Mouse (Mus musculus): Measurements from ENCODE around the gene Hoxd4. TPM values are rescaled to one million over a fixed set of nuclear protein-coding genes. Genes with fewer than 3 reads are reported as not detected.

The Hoxd4 gene
- polyA plus RNA-seq, 1 experiment, result 20.3 TPM

DNA sequence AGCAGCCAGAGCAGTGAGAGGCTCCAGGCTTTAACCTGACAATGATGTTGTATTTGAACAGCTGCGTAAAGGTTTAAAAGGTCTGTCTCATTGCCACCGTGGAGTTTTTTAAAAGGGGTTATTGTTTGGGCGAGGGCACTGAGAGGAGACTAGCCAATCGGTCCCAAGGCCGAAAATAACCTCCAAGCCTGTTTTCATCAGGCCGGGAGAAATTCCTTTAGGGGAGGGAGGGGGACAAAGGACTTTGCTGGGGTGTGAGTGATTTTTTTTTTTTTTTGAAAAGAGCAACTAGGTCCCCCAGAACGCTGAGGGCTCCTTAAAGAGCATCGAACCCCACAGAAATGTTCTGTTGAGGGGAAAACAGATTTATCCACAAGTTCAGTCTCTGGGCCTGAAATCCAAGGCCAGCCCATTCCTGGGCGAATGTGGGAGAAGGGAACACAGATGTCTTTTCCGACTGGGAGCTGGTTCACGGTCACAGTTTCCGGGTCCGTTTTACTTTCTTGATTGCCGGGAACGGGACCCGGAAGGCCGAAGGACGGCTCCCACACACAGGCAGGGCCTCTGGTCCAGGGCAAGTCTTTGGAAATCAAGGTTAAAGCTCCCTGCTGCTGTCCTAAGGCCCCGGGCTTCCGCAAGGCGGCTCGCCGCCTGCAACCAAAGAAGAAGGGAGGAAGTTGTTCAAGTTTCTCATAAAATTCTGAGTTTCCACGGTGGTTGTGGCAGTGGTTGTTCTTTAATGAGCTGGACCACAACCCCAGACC, 22.0 kb upstream of the Hoxd4 start:
- no peaks in the 10 kb centered on the region for H3K36me3 ChIP-seq (ENCODE audit: control insufficient read depth, insufficient read depth, low read length)
- H3K27ac ChIP-seq (ENCODE audit: insufficient read depth, low read depth, low read length), result peak overlapping the region; percentile 93
- H3K4me1 ChIP-seq (ENCODE audit: control insufficient read depth, insufficient read depth, low read length), result no peaks in the 10 kb centered on the region
- DNase-seq, result peak; percentile 62
- H3K4me3 ChIP-seq (ENCODE audit: insufficient read depth, low read depth, low read length), result peak overlapping the region; percentile 32
- peaks cover 2% of the 10 kb centered on the region; the same call in 1 of the 2 replicates for H3K27me3 ChIP-seq (replicated peaks; ENCODE audit: control insufficient read depth, insufficient read depth, low read length)
- no peak for TF ChIP-seq CTCF (conservative IDR thresholded peaks at IDR 0.05; ENCODE audit: insufficient read depth, insufficient read length, low read depth, low read length)
- no peak for TF ChIP-seq POLR2A (IDR thresholded peaks at IDR 0.05; ENCODE audit: low read depth, low read length)
- WGBS, result 22% methylated on average over 24 of the region's 24 CpGs

GRCm38 (mm10) chr2:74690338-74690716, 21.4 kb upstream of the Hoxd4 start:
- Histone ChIP-seq H3K4me3 (ENCODE audit: insufficient read depth, low read depth, low read length) (no peak overlapping the region), H3K27ac (ENCODE audit: insufficient read depth, low read depth, low read length) (peak overlapping the region; percentile 93), H3K27me3 (replicated peaks; ENCODE audit: control insufficient read depth, insufficient read depth, low read length) (peaks cover 2% of the 10 kb centered on the region; the same call in 1 of the 2 replicates), H3K4me1 (ENCODE audit: control insufficient read depth, insufficient read depth, low read length) (no peaks in the 10 kb centered on the region), H3K36me3 (ENCODE audit: control insufficient read depth, insufficient read depth, low read length) (no peaks in the 10 kb centered on the region)
- DNase-seq, result no peak
- 36% methylated on average over 8 of the region's 8 CpGs for WGBS
- TF ChIP-seq CTCF (conservative IDR thresholded peaks at IDR 0.05; ENCODE audit: insufficient read depth, insufficient read length, low read depth, low read length), result no peak
- no peak for TF ChIP-seq POLR2A (IDR thresholded peaks at IDR 0.05; ENCODE audit: low read depth, low read length)

- no peaks in the 10 kb centered on the region for H3K36me3 ChIP-seq (ENCODE audit: control insufficient read depth, insufficient read depth, low read length)
- 5% methylated on average over 56 of the region's 56 CpGs for WGBS
- H3K4me1 ChIP-seq (ENCODE audit: control insufficient read depth, insufficient read depth, low read length), result no peaks in the 10 kb centered on the region
- peak; percentile 95 for DNase-seq
- peak within 1 kb of the TSS; percentile 57 for H3K4me3 ChIP-seq (ENCODE audit: insufficient read depth, low read depth, low read length)
- H3K27me3 ChIP-seq (replicated peaks; ENCODE audit: control insufficient read depth, insufficient read depth, low read length), result peaks cover 2% of the 10 kb centered on the region; the same call in 1 of the 2 replicates
- peak within 1 kb of the TSS; percentile 93 for H3K27ac ChIP-seq (ENCODE audit: insufficient read depth, low read depth, low read length)
- TF ChIP-seq POLR2A (IDR thresholded peaks at IDR 0.05; ENCODE audit: low read depth, low read length) (peak; percentile 91), CTCF (conservative IDR thresholded peaks at IDR 0.05; ENCODE audit: insufficient read depth, insufficient read length, low read depth, low read length) (no peak; the same call in 1 of the 2 replicates)
Measured at GRCm38 (mm10) chr2:74691022-74691951, 20.4 kb upstream of the Hoxd4 start, which contains the start of gene Hoxd10. Gene Hoxd10 (plus strand): TSS chr2:74691924.

- peak overlapping the region; percentile 93 for H3K27ac ChIP-seq (ENCODE audit: insufficient read depth, low read depth, low read length)
- 2% methylated on average over 35 of the region's 35 CpGs for WGBS
- no peak for TF ChIP-seq POLR2A (IDR thresholded peaks at IDR 0.05; ENCODE audit: low read depth, low read length)
- H3K4me1 ChIP-seq (ENCODE audit: control insufficient read depth, insufficient read depth, low read length), result no peaks in the 10 kb centered on the region
- H3K36me3 ChIP-seq (ENCODE audit: control insufficient read depth, insufficient read depth, low read length), result no peaks in the 10 kb centered on the region
- peaks cover 2% of the 10 kb centered on the region; the same call in 1 of the 2 replicates for H3K27me3 ChIP-seq (replicated peaks; ENCODE audit: control insufficient read depth, insufficient read depth, low read length)
- peak; percentile 46 for DNase-seq
- H3K4me3 ChIP-seq (ENCODE audit: insufficient read depth, low read depth, low read length), result peak overlapping the region; percentile 52
Measured at GRCm38 (mm10) chr2:74691995-74692807, 19.5 kb upstream of the Hoxd4 start.

GRCm38 (mm10) chr2:74692808-74693431, 18.8 kb upstream of the Hoxd4 start:
- Histone ChIP-seq H3K27me3 (replicated peaks; ENCODE audit: control insufficient read depth, insufficient read depth, low read length) (peaks cover under 1% of the 10 kb centered on the region; the same call in 1 of the 2 replicates), H3K4me1 (ENCODE audit: control insufficient read depth, insufficient read depth, low read length) (no peaks in the 10 kb centered on the region), H3K36me3 (ENCODE audit: control insufficient read depth, insufficient read depth, low read length) (no peaks in the 10 kb centered on the region), H3K27ac (ENCODE audit: insufficient read depth, low read depth, low read length) (peak overlapping the region; percentile 93), H3K4me3 (ENCODE audit: insufficient read depth, low read depth, low read length) (peak overlapping the region; percentile 52)
- 13% methylated on average over 20 of the region's 20 CpGs for WGBS
- TF ChIP-seq CTCF (conservative IDR thresholded peaks at IDR 0.05; ENCODE audit: insufficient read depth, insufficient read length, low read depth, low read length) (no peak), POLR2A (IDR thresholded peaks at IDR 0.05; ENCODE audit: low read depth, low read length) (no peak)
- peak; percentile 15 for DNase-seq

DNA sequence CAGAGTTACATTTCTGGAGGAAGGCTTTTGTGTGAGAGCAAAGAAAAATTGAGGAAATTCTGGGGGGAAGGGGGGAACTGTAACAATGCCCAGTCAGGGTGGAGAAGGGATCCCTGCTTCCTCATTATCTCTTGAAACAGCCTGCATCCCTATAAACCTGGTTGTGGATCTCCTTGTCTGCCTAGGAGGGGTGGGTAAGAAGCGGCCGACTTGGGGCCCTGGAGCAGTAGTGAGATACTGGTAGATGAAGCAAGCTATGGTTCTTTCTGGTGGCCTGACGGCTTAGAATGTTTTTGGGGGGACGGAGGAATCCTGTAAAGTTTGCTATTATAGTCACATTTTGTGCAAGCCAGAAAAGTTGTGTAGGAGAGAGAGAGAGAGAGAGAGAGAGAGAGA, 18.3 kb upstream of the Hoxd4 start:
- WGBS, result 37% methylated on average over 4 of the region's 4 CpGs
- peak overlapping the region; percentile 52 for H3K4me3 ChIP-seq (ENCODE audit: insufficient read depth, low read depth, low read length)
- H3K27ac ChIP-seq (ENCODE audit: insufficient read depth, low read depth, low read length), result peak overlapping the region; percentile 93
- H3K4me1 ChIP-seq (ENCODE audit: control insufficient read depth, insufficient read depth, low read length), result no peaks in the 10 kb centered on the region
- no peaks in the 10 kb centered on the region for H3K27me3 ChIP-seq (replicated peaks; ENCODE audit: control insufficient read depth, insufficient read depth, low read length)
- no peak for DNase-seq
- TF ChIP-seq POLR2A (IDR thresholded peaks at IDR 0.05; ENCODE audit: low read depth, low read length), result no peak
- no peaks in the 10 kb centered on the region for H3K36me3 ChIP-seq (ENCODE audit: control insufficient read depth, insufficient read depth, low read length)
